Mouse (Mus musculus): Measurements from ENCODE around the gene Usp2.

GRCm38 (mm10) chr9:44137846-44138245 is 71.0 kb downstream of the Usp2 start:
- TF ChIP-seq GATA1 (IDR thresholded peaks at IDR 0.05; ENCODE audit: borderline replicate concordance, low read length), result no peak
- TF ChIP-seq FLI1 (IDR thresholded peaks at IDR 0.05; ENCODE audit: low read length), result no peak
